In the genomic region with DNA sequence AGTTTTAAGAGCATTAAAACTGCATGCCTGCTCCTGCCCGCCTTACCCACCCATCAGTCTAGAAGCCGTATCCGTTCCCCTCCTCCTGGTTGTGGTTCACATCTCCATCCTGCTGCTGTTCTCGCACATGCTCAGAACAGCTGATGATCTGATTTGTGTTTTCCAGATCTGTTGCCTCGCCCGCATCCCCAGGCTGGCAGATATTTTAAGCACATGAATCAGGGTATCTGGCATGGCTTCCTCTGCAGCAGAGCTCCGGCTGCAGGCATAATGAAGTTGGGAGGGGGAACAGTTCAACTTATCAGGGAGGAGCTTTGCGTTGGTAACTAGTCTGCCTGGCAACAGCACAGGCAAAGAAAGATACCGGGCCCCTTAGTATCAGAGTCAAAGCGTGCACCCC, we compare ENCODE assay signal across 10 mouse cellular contexts.
A peak's percentile ranks its signal among the peaks of the same experiment; 100 is the strongest.
DNase-seq lines count a peak whose midpoint lies in the region; ATAC-seq lines count a peak whose summit lies in the region.
"Had no signal": no experiment of that assay in that cellular context is flagged by ENCODE, and none has a peak within 500 bp of the region (broad histone marks: within the 10 kb centered on the region; RNA-seq: fewer than 3 reads in every experiment).

No protein-coding gene starts in this region.

- H3K4me1 ChIP-seq in limb, embryonic 15.5 days: peaks cover 28% of the 10 kb centered on the region
- peaks cover 14% of the 10 kb centered on the region; the same call in 1 of the 2 replicates for H3K4me1 ChIP-seq in limb, embryonic 10.5 days
- H3K4me1 ChIP-seq in stomach, embryonic 15.5 days: peaks cover 10% of the 10 kb centered on the region
- H3K4me1 ChIP-seq in midbrain, embryonic 13.5 days (replicated peaks): no peaks in the 10 kb centered on the region

- no peak overlapping the region for H3K4me2 ChIP-seq in limb, embryonic 15.5 days
- no peak overlapping the region for H3K4me2 ChIP-seq in stomach, embryonic 15.5 days
- H3K4me2 ChIP-seq in midbrain, embryonic 13.5 days (replicated peaks): no peak overlapping the region

- no peak overlapping the region for H3K9ac ChIP-seq in limb, embryonic 15.5 days
- no peak overlapping the region for H3K9ac ChIP-seq in stomach, embryonic 15.5 days
- H3K9ac ChIP-seq in midbrain, embryonic 13.5 days (replicated peaks): no peak overlapping the region
- H3K9ac ChIP-seq: liver, embryonic 14.5 days had no signal

- no peak for DNase-seq in limb, embryonic 10.5 days (ENCODE audit: low spot score)
- DNase-seq in frontal cortex, postnatal 25 days (ENCODE audit: low spot score in 2 of 2): peak; percentile 32 to 64
- DNase-seq in left cerebral cortex, adult 11 months (ENCODE audit: low spot score): peak; percentile 82
- no peak for DNase-seq in kidney, postnatal 4 days
- no peak for DNase-seq in T-cell, adult 2 months (ENCODE audit: low spot score)

- ATAC-seq in limb, embryonic 15.5 days (ENCODE audit: insufficient number of reproducible peaks, low FRiP score, low TSS enrichment, low read depth): no peak
- no peak for ATAC-seq in stomach, embryonic 15.5 days (ENCODE audit: insufficient read depth, low FRiP score, low read depth)
- no peak for ATAC-seq in midbrain, embryonic 13.5 days

- 59% methylated on average over 10 of the region's 10 CpGs for WGBS in limb, embryonic 15.5 days
- WGBS in limb, embryonic 10.5 days: 82% methylated on average over 10 of the region's 10 CpGs
- 66% methylated on average over 10 of the region's 10 CpGs for WGBS in stomach, embryonic 15.5 days
- 84% methylated on average over 10 of the region's 10 CpGs for WGBS in midbrain, embryonic 13.5 days

- H3K27me3 ChIP-seq in limb, embryonic 15.5 days: no peaks in the 10 kb centered on the region
- H3K27me3 ChIP-seq in limb, embryonic 10.5 days (ENCODE audit: low read depth, poor library complexity, severe bottlenecking): no peaks in the 10 kb centered on the region
- no peaks in the 10 kb centered on the region for H3K27me3 ChIP-seq in stomach, embryonic 15.5 days (replicated peaks)
- H3K27me3 ChIP-seq in midbrain, embryonic 13.5 days: no peaks in the 10 kb centered on the region

- H3K9me3 ChIP-seq in limb, embryonic 15.5 days: no peaks in the 10 kb centered on the region
- H3K9me3 ChIP-seq in limb, embryonic 10.5 days (replicated peaks): no peaks in the 10 kb centered on the region
- no peaks in the 10 kb centered on the region for H3K9me3 ChIP-seq in stomach, embryonic 15.5 days
- no peaks in the 10 kb centered on the region for H3K9me3 ChIP-seq in midbrain, embryonic 13.5 days

- no peaks in the 10 kb centered on the region for H3K36me3 ChIP-seq in limb, embryonic 15.5 days
- H3K36me3 ChIP-seq in limb, embryonic 10.5 days: no peaks in the 10 kb centered on the region
- no peaks in the 10 kb centered on the region for H3K36me3 ChIP-seq in stomach, embryonic 15.5 days
- H3K36me3 ChIP-seq in midbrain, embryonic 13.5 days: no peaks in the 10 kb centered on the region
- H3K36me3 ChIP-seq: G1E had no signal

- H3K4me3 ChIP-seq in limb, embryonic 15.5 days: no peak overlapping the region
- no peak overlapping the region for H3K4me3 ChIP-seq in limb, embryonic 10.5 days
- H3K4me3 ChIP-seq in stomach, embryonic 15.5 days (replicated peaks): no peak overlapping the region
- no peak overlapping the region for H3K4me3 ChIP-seq in midbrain, embryonic 13.5 days (replicated peaks)

- peak overlapping the region; percentile 86 for H3K27ac ChIP-seq in limb, embryonic 15.5 days
- no peak overlapping the region for H3K27ac ChIP-seq in limb, embryonic 10.5 days
- H3K27ac ChIP-seq in stomach, embryonic 15.5 days: peak overlapping the region; percentile 55; the same call in 1 of the 2 replicates
- no peak overlapping the region for H3K27ac ChIP-seq in midbrain, embryonic 13.5 days
- H3K27ac ChIP-seq: liver, embryonic 14.5 days had no signal

Comparison
In these comparisons a context has a peak if more than half of its experiments do, and no peak if none do; other contexts are left out.
1. H3K27ac ChIP-seq: peak in limb, embryonic 15.5 days (single experiment) and stomach, embryonic 15.5 days (single experiment); none in limb, embryonic 10.5 days (single experiment) and midbrain, embryonic 13.5 days (single experiment).
2. DNase-seq: peak in frontal cortex, postnatal 25 days (2 of 2) and left cerebral cortex, adult 11 months (single experiment); none in limb, embryonic 10.5 days (single experiment), kidney, postnatal 4 days (0 of 2) and T-cell, adult 2 months (single experiment).